Mouse (Mus musculus): ENCODE results near the gene Gm21992.

DNA sequence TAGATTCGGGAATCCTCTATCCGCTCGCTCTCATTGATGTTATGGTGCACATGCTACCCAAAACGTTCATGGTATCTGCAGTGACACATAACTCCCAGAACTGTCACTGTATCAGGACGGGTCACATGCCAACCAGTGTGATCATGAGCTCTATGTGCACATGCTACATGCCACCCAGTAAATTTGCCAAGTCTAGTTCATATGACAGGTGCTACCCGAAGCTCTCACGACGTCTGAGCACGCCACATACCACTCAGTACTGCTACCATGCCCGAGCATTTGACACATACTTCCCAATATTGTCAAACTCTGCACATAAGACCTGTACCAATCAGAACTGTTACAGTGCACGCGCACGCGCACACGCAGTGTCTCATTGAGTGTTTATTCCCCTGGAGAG, 91.3 kb downstream of the Gm21992 start:
- TF ChIP-seq EP300 (optimal IDR thresholded peaks at IDR 0.05) (no peak), CTCF (IDR thresholded peaks at IDR 0.05; ENCODE audit: low read depth) (no peak)
